Mouse (Mus musculus) neural tube, postnatal 0 days (tissue): Measurements from ENCODE around the gene Mup18. TPM values are rescaled to one million over a fixed set of nuclear protein-coding genes. Genes with fewer than 3 reads are reported as not detected.

Experiments
- polyA plus RNA-seq: library from polyadenylated mRNA; unstranded; fragments of >200 nt; fragmentation: Nextera tagmentation; extraction: Ambion mirVana; gene quantifications from 2 replicates; pipeline ENCODE4 v1.2.1, GENCODE M21; 2015

The Mup18 gene
- polyA plus RNA-seq: not detected in 2 replicates

DNA sequence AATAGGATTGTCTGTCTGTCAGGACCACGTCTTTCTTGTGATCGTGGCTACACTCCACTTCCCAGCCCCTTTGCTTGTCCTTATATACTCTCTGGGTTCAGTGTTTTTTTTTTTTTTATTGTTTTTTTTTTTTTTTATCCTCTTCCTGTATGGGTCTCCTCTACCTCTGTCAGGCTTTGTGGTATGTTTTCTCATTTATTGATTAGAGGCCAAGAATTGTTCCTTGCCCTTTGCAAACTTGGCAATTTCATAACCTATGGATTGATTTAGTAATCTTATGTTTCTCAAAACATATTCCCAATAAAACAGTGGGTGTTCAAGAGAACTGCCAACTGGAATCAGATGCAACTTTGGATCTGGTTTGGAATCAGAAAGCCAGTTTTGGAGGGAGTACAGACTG, at the start of gene Mup18:
TSS of gene Mup18 (minus strand) at position 101 of the 400 bp plus-strand sequence.

Other genes with a start within 250 kb of the Mup18 start
- not detected in 2 replicates for gene Mup15, start 234.4 kb downstream of the Mup18 start, polyA plus RNA-seq
- gene Mup16, start 154.6 kb downstream of the Mup18 start, polyA plus RNA-seq: not detected in 2 replicates
- gene Mup17, start 78.3 kb downstream of the Mup18 start, polyA plus RNA-seq: not detected in 2 replicates
- not detected in 2 replicates for gene Mup19, start 108.1 kb upstream of the Mup18 start, polyA plus RNA-seq
- gene Mup5, start 161.1 kb upstream of the Mup18 start, polyA plus RNA-seq: not detected in 2 replicates